Mouse (Mus musculus): ENCODE measurements around the gene Rab11a. TPM values are rescaled to one million over a fixed set of nuclear protein-coding genes. Genes with fewer than 3 reads are reported as not detected.

The Rab11a gene
- polyA plus RNA-seq, 1 experiment from 2014 or later, result 1,191 TPM

DNA sequence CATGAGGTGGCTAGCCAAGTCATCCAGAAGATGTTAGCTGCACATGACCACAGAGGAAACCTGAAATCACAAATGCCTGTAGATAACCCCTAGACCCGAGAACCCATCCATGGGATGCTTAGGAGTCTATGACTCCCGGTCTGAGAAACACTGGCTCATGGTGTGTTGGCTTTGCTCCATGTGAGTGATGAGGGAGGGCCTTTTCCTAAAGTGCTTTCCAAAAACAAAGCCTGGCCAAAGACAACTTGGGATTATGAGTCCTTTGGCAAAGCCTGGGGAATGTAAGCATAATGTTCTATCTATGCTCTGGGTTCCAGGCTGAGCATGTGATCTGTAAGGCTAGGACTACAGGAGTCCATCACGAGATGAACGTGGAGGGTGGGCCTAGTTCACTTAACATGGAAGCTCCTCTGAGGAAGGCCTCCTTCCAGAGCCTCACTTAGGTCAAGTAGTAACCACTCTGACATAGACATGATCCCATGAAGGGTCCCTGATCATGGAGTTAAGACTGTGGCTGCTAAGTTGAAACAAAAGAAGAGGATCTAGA, 40.0 kb upstream of the Rab11a start:
- ATAC-seq (ENCODE audit: low FRiP score, low TSS enrichment), result no peak; the same call in 1 of the 2 replicates
- Histone ChIP-seq H3K27ac (replicated peaks) (no peak overlapping the region), H3K9me3 (ENCODE audit: control insufficient read depth, low read length) (no peaks in the 10 kb centered on the region), H3K4me1 (replicated peaks; ENCODE audit: control insufficient read depth, insufficient read depth) (no peaks in the 10 kb centered on the region; the same call in 1 of the 2 replicates), H3K27me3 (ENCODE audit: control insufficient read depth, insufficient read depth, low read length) (no peaks in the 10 kb centered on the region), H3K4me2 (replicated peaks; ENCODE audit: low read depth) (no peak overlapping the region), H3K4me3 (ENCODE audit: low read depth, low read length) (no peak overlapping the region), H3K36me3 (ENCODE audit: control insufficient read depth, insufficient read depth, low read length) (no peaks in the 10 kb centered on the region), H3K9ac (ENCODE audit: low read length) (no peak overlapping the region)
- TF ChIP-seq CTCF (IDR thresholded peaks at IDR 0.05; ENCODE audit: low read depth) (no peak), EP300 (optimal IDR thresholded peaks at IDR 0.05) (no peak)
- no peak for DNase-seq (ENCODE audit: low spot score)
- WGBS, result 62% methylated on average over 4 of the region's 4 CpGs

DNA sequence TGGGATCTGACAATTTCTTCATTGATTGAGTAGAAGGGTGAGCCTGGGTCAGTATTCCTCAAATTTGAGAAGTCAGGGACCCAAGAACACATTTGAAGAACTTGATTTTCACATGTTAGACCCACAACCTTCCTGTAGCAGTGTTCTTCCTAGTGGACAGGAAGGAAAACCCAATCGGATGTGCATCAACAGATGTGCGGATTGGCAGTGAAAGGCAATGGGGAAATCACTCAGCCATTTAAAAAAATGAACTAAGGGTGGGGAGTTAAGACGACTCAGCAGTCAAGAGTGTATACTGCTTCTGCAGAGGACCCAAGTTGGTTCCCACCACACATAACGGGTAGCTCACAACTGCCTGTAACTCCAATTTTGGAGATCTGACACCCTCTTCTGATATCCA, 37.9 kb upstream of the Rab11a start:
- no peak overlapping the region for H3K4me2 ChIP-seq (replicated peaks; ENCODE audit: low read depth)
- H3K4me3 ChIP-seq (ENCODE audit: low read depth, low read length), result no peak overlapping the region
- TF ChIP-seq EP300 (optimal IDR thresholded peaks at IDR 0.05), result no peak
- no peak for TF ChIP-seq CTCF (IDR thresholded peaks at IDR 0.05; ENCODE audit: low read depth)
- H3K9ac ChIP-seq (ENCODE audit: low read length), result no peak overlapping the region
- DNase-seq (ENCODE audit: low spot score) (no peak), ATAC-seq (ENCODE audit: low FRiP score, low TSS enrichment) (no peak)
- WGBS, result 71% methylated on average over 4 of the region's 4 CpGs
- no peaks in the 10 kb centered on the region for H3K9me3 ChIP-seq (ENCODE audit: control insufficient read depth, low read length)
- H3K36me3 ChIP-seq (ENCODE audit: control insufficient read depth, insufficient read depth, low read length), result no peaks in the 10 kb centered on the region
- no peak overlapping the region for H3K27ac ChIP-seq (replicated peaks)
- no peaks in the 10 kb centered on the region for H3K27me3 ChIP-seq (ENCODE audit: control insufficient read depth, insufficient read depth, low read length)
- no peaks in the 10 kb centered on the region; the same call in 1 of the 2 replicates for H3K4me1 ChIP-seq (replicated peaks; ENCODE audit: control insufficient read depth, insufficient read depth)

DNA sequence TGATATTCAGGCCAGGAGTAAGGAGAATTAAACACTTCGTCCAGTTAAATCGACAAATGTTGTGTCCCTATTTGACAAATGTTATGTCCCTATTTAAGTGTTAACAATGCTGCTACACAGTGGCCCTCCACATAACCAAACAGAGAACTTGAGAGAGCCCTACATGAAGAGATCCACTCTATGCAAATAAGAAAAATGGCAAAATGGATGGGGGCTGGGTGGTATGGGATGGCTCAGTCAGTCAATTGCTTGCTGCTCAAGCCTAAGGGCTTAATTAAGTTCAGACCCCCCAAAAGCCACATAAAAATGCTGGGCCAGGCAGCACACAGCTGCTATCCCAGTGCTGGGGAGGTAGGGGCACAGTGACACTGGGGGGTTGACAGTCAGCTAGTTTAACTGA, 37.3 kb upstream of the Rab11a start:
- ATAC-seq (ENCODE audit: low FRiP score, low TSS enrichment), result peak; percentile 22; the same call in 1 of the 2 replicates
- TF ChIP-seq CTCF (IDR thresholded peaks at IDR 0.05; ENCODE audit: low read depth) (no peak), EP300 (optimal IDR thresholded peaks at IDR 0.05) (no peak)
- no peaks in the 10 kb centered on the region; the same call in 1 of the 2 replicates for H3K4me1 ChIP-seq (replicated peaks; ENCODE audit: control insufficient read depth, insufficient read depth)
- H3K4me3 ChIP-seq (ENCODE audit: low read depth, low read length), result no peak overlapping the region
- no peaks in the 10 kb centered on the region for H3K9me3 ChIP-seq (ENCODE audit: control insufficient read depth, low read length)
- H3K4me2 ChIP-seq (replicated peaks; ENCODE audit: low read depth), result no peak overlapping the region
- 46% methylated on average over 2 of the region's 2 CpGs for WGBS
- H3K36me3 ChIP-seq (ENCODE audit: control insufficient read depth, insufficient read depth, low read length), result no peaks in the 10 kb centered on the region
- H3K27me3 ChIP-seq (ENCODE audit: control insufficient read depth, insufficient read depth, low read length), result no peaks in the 10 kb centered on the region
- DNase-seq (ENCODE audit: low spot score), result no peak
- H3K9ac ChIP-seq (ENCODE audit: low read length), result no peak overlapping the region
- H3K27ac ChIP-seq (replicated peaks), result peak overlapping the region; percentile 81

DNA sequence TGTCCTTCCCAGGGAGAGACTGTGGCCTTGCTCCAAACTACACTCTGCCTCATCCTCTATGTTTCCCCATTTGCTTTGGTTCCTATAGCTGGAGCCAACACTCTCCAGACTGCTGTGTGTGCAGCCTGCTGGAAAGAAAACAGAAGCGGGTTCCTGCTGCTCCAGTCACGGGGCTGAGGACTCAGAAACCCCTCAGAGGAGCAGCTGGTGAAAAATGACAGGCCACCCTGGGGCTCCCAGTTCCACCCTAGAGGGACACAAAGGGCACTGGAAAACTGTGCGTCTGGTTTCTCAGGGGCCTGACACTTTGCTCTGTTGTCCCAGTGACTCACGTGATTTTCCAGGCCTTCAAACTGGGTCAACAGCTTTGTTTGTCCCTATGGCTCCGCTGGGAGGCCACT, 36.9 kb upstream of the Rab11a start:
- Histone ChIP-seq H3K27me3 (ENCODE audit: control insufficient read depth, insufficient read depth, low read length) (no peaks in the 10 kb centered on the region), H3K9ac (ENCODE audit: low read length) (no peak overlapping the region), H3K36me3 (ENCODE audit: control insufficient read depth, insufficient read depth, low read length) (no peaks in the 10 kb centered on the region), H3K4me1 (replicated peaks; ENCODE audit: control insufficient read depth, insufficient read depth) (no peaks in the 10 kb centered on the region; the same call in 1 of the 2 replicates), H3K4me3 (ENCODE audit: low read depth, low read length) (no peak overlapping the region), H3K4me2 (replicated peaks; ENCODE audit: low read depth) (no peak overlapping the region), H3K27ac (replicated peaks) (peak overlapping the region; percentile 81), H3K9me3 (ENCODE audit: control insufficient read depth, low read length) (no peaks in the 10 kb centered on the region)
- peak; percentile 84 for ATAC-seq (ENCODE audit: low FRiP score, low TSS enrichment)
- no peak for TF ChIP-seq EP300 (optimal IDR thresholded peaks at IDR 0.05)
- no peak for TF ChIP-seq CTCF (IDR thresholded peaks at IDR 0.05; ENCODE audit: low read depth)
- peak; percentile 75 for DNase-seq (ENCODE audit: low spot score)
- WGBS, result 16% methylated on average over 5 of the region's 5 CpGs

DNA sequence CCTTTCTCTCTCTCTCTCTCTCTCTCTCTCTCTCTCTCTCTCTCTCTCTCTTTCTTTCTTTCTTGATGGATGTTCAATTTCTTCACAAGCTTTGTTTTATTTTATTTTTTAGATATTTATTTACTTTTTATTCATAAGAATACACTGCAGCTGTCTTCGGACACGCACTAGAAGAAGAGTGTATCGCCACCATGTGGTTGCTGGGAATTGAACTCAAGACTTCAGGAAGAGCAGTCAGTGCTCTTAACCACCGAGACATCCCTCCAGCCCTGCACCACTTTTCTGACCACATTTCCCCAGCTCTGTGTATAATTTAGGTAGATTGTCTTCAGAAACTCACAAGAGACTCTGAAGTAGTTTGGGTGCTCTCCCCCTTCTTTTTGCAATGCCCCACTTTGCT, 36.4 kb upstream of the Rab11a start:
- H3K27ac ChIP-seq (replicated peaks), result peak overlapping the region; percentile 81
- WGBS, result 55% methylated on average over 4 of the region's 4 CpGs

DNA sequence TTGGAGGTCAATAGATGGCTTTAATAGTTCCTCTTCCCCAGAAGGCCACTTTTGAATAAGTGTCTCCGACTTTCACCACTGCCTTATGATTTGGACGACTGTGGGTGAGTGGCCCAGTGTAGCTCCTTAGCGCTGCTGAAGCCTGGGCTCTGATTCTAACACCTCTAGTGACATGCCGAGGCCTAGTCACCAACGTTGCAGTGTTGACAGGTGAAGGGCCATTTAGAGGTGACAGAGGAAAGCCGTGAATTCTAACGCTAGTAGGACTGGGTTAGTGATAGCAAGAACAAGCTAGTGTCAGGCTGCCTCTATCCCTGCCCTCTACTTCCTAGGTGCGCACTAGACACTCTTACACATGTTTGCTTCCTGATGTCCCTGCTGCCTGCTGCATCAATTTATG, 35.7 kb upstream of the Rab11a start:
- ATAC-seq (ENCODE audit: low FRiP score, low TSS enrichment) (no peak), DNase-seq (ENCODE audit: low spot score) (no peak)
- Histone ChIP-seq H3K4me2 (replicated peaks; ENCODE audit: low read depth) (no peak overlapping the region), H3K27me3 (ENCODE audit: control insufficient read depth, insufficient read depth, low read length) (no peaks in the 10 kb centered on the region), H3K9me3 (ENCODE audit: control insufficient read depth, low read length) (no peaks in the 10 kb centered on the region), H3K36me3 (ENCODE audit: control insufficient read depth, insufficient read depth, low read length) (no peaks in the 10 kb centered on the region), H3K27ac (replicated peaks) (no peak overlapping the region), H3K9ac (ENCODE audit: low read length) (no peak overlapping the region), H3K4me3 (ENCODE audit: low read depth, low read length) (no peak overlapping the region), H3K4me1 (replicated peaks; ENCODE audit: control insufficient read depth, insufficient read depth) (no peaks in the 10 kb centered on the region; the same call in 1 of the 2 replicates)
- WGBS, result 73% methylated on average over 8 of the region's 8 CpGs
- TF ChIP-seq EP300 (optimal IDR thresholded peaks at IDR 0.05) (no peak), CTCF (IDR thresholded peaks at IDR 0.05; ENCODE audit: low read depth) (no peak)

More for the DNA sequence above, 36.4 kb upstream of the Rab11a start:
- no peaks in the 10 kb centered on the region for H3K9me3 ChIP-seq (ENCODE audit: control insufficient read depth, low read length)
- DNase-seq (ENCODE audit: low spot score), result no peak
- no peak for ATAC-seq (ENCODE audit: low FRiP score, low TSS enrichment)
- H3K4me1 ChIP-seq (replicated peaks; ENCODE audit: control insufficient read depth, insufficient read depth), result no peaks in the 10 kb centered on the region; the same call in 1 of the 2 replicates
- no peak overlapping the region for H3K4me3 ChIP-seq (ENCODE audit: low read depth, low read length)
- H3K36me3 ChIP-seq (ENCODE audit: control insufficient read depth, insufficient read depth, low read length), result no peaks in the 10 kb centered on the region
- H3K4me2 ChIP-seq (replicated peaks; ENCODE audit: low read depth), result no peak overlapping the region
- H3K27me3 ChIP-seq (ENCODE audit: control insufficient read depth, insufficient read depth, low read length), result no peaks in the 10 kb centered on the region
- no peak overlapping the region for H3K9ac ChIP-seq (ENCODE audit: low read length)
- no peak for TF ChIP-seq EP300 (optimal IDR thresholded peaks at IDR 0.05)
- TF ChIP-seq CTCF (IDR thresholded peaks at IDR 0.05; ENCODE audit: low read depth), result peak; percentile 51
